19 mouse cellular contexts compared by ENCODE assay signal in the genomic region with DNA sequence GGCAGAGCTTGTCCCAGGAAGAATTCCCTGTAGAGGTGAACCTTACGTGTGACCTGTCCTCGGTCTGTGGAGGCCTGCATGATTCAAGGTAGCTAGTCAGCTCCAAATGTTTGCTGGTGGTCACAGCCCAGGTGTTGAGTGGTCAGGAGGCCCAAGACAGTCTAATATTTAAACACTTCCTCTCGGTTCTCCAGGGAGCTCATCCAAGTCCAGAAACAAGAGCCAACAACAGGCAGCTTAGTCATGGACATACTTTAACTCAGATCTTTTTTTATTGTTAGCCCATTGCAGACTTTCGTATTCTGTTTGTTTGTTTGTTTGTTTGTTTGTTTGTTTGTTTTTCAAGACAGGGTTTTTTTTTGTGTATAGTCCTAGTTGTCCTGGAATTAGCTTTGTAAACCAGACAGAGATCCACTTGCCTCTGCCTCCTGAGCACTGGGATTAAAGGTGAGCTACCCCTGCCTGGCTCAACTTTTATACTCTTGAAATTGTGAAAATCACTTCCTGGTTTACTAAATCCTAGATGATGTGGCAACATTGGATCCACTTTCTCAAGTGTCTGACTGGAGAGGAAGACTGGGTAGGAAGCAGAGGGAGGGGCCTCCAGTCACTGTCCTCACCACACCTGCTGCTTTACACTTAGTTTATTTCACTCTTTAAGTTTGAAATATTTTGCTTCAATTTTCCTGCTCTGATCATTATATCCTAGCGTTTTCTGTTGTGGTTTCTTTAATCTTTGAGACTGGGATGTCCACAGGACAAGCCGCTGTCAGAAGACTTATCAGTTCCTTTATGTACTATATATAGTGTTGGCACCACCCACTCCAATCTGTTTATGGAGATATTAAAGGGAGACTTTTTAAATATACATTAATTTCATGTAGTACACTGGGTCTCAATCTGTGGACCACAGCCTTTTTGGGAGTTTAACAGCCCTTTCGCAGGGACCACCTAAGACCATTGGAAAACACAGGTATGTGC.
"Had no signal": no experiment of that assay in that cellular context is flagged by ENCODE, and none has a peak within 500 bp of the region (broad histone marks: within the 10 kb centered on the region; RNA-seq: fewer than 3 reads in every experiment).

No protein-coding gene starts in this region.

- ATAC-seq: intestine, postnatal 0 days; liver, postnatal 0 days had no signal

- H3K4me1 ChIP-seq: kidney, embryonic 15.5 days; liver, embryonic 13.5 days; lung, embryonic 15.5 days; stomach, embryonic 15.5 days had no signal

- H3K4me2 ChIP-seq: kidney, embryonic 15.5 days; limb, embryonic 12.5 days; liver, embryonic 13.5 days; lung, embryonic 15.5 days; neural tube, embryonic 12.5 days; stomach, embryonic 15.5 days had no signal

- H3K9me3 ChIP-seq: kidney, embryonic 15.5 days; limb, embryonic 12.5 days; liver, embryonic 13.5 days; lung, embryonic 15.5 days; midbrain, embryonic 10.5 days; neural tube, embryonic 12.5 days; stomach, embryonic 15.5 days had no signal

- H3K27ac ChIP-seq: kidney, embryonic 15.5 days; limb, embryonic 12.5 days; liver, embryonic 13.5 days; lung, embryonic 15.5 days; macrophage; midbrain, embryonic 10.5 days; neural tube, embryonic 12.5 days; stomach, embryonic 15.5 days had no signal

- H3K27me3 ChIP-seq: kidney, embryonic 15.5 days; limb, embryonic 12.5 days; liver, embryonic 13.5 days; lung, embryonic 15.5 days; neural tube, embryonic 12.5 days; stomach, embryonic 15.5 days had no signal

- DNase-seq: kidney, postnatal 14 days; layer of hippocampus, adult 9-11 months; layer of hippocampus, postnatal 36 days; liver; liver, embryonic 13.5 days; liver, postnatal 0 days; lung, postnatal 14 days; midbrain, embryonic 14.5 days; right cerebral cortex, postnatal 4 days; spleen, adult 18-20 months; thymus, postnatal 14 days had no signal

- H3K9ac ChIP-seq: kidney, embryonic 15.5 days; limb, embryonic 12.5 days; liver, embryonic 13.5 days; liver, postnatal 0 days; lung, embryonic 15.5 days; neural tube, embryonic 12.5 days; stomach, embryonic 15.5 days had no signal

- H3K36me3 ChIP-seq: lung, embryonic 15.5 days; stomach, embryonic 15.5 days had no signal

- H3K4me3 ChIP-seq: kidney, embryonic 15.5 days; limb, embryonic 12.5 days; liver, embryonic 13.5 days; lung, embryonic 15.5 days; midbrain, embryonic 10.5 days; neural tube, embryonic 12.5 days; stomach, embryonic 15.5 days had no signal
